Mouse (Mus musculus) colon, adult 2 months (tissue): Measurements from ENCODE around the gene Zdhhc5. TPM values are rescaled to one million over a fixed set of nuclear protein-coding genes. Genes with fewer than 3 reads are reported as not detected.

Experiments
- polyA plus RNA-seq: library from polyadenylated mRNA; depleted of rRNA; stranded (reverse); fragments of >200 nt; gene quantifications from 2 replicates; pipeline ENCODE4 v1.2.3, GENCODE M21; 2012; rRNA removed

Zdhhc5 gene
- 56.0 and 66.9 TPM in 2 replicates for polyA plus RNA-seq

GRCm38 (mm10) chr2:84714811-84715561, at the start of gene Zdhhc5:
Zdhhc5 (minus strand) TSS chr2:84715180.

DNA sequence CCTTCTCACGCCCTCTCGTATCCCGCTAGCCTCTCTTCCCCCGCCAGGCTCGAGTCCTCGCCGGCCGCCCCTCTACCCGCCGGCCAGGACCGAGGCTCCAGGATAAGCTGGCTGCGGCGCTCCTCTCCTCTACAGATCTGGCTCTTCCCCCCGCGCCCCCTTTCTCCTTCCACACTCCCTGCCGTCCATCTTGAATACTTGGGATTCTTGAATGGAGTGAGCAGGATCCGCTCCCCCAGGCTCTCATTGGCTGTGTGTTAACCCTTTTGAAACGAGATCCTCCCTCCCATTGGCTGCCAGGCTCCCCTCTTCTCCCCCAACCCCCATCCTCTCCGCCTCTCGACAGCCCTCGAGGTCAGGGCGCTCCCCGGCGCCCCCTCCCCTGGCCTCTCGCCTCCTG, 28.6 kb upstream of the Zdhhc5 start, which contains the start of gene Gm19426:
Gene Gm19426, minus strand, starts transcription at position 95 of the 400 bp plus-strand sequence.

GRCm38 (mm10) chr2:84733579-84734300, 18.8 kb upstream of the Zdhhc5 start, which contains the start of gene Ypel4:
Ypel4 (plus strand) TSS chr2:84734058.

GRCm38 (mm10) chr2:84727172-84727858, 12.3 kb upstream of the Zdhhc5 start, which contains the start of gene Clp1:
Clp1 (minus strand) TSS chr2:84727350.

GRCm38 (mm10) chr2:84679016-84679415, 36.0 kb downstream of the Zdhhc5 start, which contains the start of gene Tmx2:
Tmx2 (minus strand) TSS chr2:84679140.

GRCm38 (mm10) chr2:84677968-84678880, 36.8 kb downstream of the Zdhhc5 start, which contains the start of the genes Gm28635 and Med19:
Gm28635 (minus strand) TSS chr2:84678041.
Med19 (plus strand) TSS chr2:84678402.

DNA sequence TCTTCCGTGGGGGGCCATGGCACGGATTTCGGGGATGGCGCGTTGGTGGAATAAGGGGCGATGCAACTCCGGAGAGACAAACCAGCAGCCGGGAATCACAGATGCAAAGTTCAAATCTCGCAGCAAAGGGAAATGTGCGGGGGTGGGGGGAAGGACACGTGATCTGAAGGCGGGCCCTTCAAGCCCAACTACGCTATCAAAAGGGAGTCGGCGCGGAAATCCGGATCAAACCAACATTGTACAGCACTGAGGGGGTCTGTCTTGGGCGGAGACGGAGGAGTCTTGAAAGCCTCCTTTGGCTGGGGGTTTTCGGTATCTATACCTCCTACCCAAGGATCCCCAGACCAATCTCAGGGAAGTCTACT, 44.4 kb downstream of the Zdhhc5 start, which contains the start of gene Selenoh:
Gene Selenoh, minus strand, starts transcription at position 202 of the 365 bp plus-strand sequence.

DNA sequence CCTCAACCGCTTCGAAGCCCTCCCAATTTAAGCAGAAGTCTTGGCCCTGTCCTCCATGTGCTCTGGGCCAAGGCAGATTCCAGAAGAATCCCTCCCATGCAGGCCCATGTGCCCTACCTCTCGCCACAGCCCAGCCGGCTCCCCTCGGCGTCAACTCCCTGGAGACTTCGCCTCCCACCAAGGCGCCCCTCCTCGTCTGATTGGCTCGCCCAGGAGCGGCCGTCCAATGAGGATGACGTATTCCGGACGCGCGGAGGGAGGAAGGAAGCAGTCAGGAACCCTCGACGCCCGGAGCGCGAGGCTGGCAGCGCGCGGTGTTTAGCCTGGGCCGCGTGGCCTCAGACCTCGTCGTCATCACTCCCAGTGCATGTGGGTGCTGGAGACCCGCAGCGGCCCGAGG, 56.2 kb downstream of the Zdhhc5 start, which contains the start of gene Btbd18:
Gene Btbd18, plus strand, starts transcription at position 274 of the 400 bp plus-strand sequence.

DNA sequence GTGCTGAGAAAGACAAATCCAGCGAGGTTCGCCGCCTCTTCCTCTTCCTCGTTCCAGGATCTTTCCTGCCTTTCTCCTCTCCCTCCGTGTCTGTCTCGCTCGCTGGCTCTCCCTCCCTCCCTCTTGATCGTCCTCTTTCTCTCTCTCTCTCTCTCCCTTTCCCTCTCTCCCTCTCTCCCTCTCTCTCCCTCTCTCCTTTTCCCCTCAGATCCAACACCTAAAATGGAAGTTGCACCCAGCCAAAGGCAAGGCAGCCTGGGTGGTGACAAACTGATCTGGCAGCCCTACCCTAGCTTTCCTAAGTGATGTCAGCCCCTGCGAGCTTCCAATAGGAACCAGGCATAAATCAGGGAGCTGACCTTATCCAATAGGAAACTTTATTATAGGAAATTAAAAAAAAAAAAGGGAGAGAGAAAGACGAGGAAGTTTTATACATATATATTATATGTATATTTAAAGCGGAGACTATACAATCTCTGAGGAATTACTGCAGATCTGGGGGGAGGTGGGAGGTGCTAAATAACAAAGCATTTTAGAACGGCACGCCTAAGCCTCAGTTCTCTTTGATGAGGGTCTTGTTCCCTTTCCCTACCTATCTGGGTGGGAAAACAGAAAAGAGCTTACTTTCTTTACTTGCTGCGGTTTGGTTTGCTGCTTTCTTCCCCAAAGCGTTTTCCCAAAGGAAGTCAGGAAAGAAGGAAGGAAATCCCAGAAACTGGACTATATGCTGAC, 64.3 kb downstream of the Zdhhc5 start, which contains the start of gene Ctnnd1:
Gene Ctnnd1, minus strand, starts transcription at position 302 of the 732 bp plus-strand sequence.

Other genes starting within 250 kb of the Zdhhc5 start
- 1.5 TPM in 2 replicates for gene Tfpi, start 238.4 kb downstream of the Zdhhc5 start, polyA plus RNA-seq
- 60.4 and 68.6 TPM in 2 replicates for gene Ctnnd1, start 64.4 kb downstream of the Zdhhc5 start, polyA plus RNA-seq
- gene Btbd18, start 56.1 kb downstream of the Zdhhc5 start, polyA plus RNA-seq, result not detected in 2 replicates
- gene Selenoh, start 44.4 kb downstream of the Zdhhc5 start, polyA plus RNA-seq, result 50.5 and 62.5 TPM in 2 replicates
- not detected in 2 replicates for gene Gm28635, start 37.1 kb downstream of the Zdhhc5 start, polyA plus RNA-seq
- 7.0 and 7.1 TPM in 2 replicates for gene Med19, start 36.8 kb downstream of the Zdhhc5 start, polyA plus RNA-seq
- 43.2 and 45.6 TPM in 2 replicates for gene Tmx2, start 36.0 kb downstream of the Zdhhc5 start, polyA plus RNA-seq
- gene Clp1, start 12.2 kb upstream of the Zdhhc5 start, polyA plus RNA-seq, result 6.2 and 6.9 TPM in 2 replicates
- gene Ypel4, start 18.9 kb upstream of the Zdhhc5 start, polyA plus RNA-seq, result 6.1 and 7.2 TPM in 2 replicates
- 0.17 and 0.35 TPM in 2 replicates for gene Gm19426, start 28.5 kb upstream of the Zdhhc5 start, polyA plus RNA-seq
- 227 and 242 TPM in 2 replicates for gene Serping1, start 60.3 kb upstream of the Zdhhc5 start, polyA plus RNA-seq
- 11.1 and 16.7 TPM in 2 replicates for gene Ube2l6, start 83.6 kb upstream of the Zdhhc5 start, polyA plus RNA-seq
- gene Smtnl1, start 107.5 kb upstream of the Zdhhc5 start, polyA plus RNA-seq, result not detected in 2 replicates
- gene Timm10, start 111.8 kb upstream of the Zdhhc5 start, polyA plus RNA-seq, result 28.1 and 31.6 TPM in 2 replicates
- gene Slc43a1, start 123.7 kb upstream of the Zdhhc5 start, polyA plus RNA-seq, result 10.5 and 10.6 TPM in 2 replicates
- 3.2 and 4.2 TPM in 2 replicates for gene Rtn4rl2, start 171.5 kb upstream of the Zdhhc5 start, polyA plus RNA-seq
- 27.0 and 31.9 TPM in 2 replicates for gene Slc43a3, start 221.4 kb upstream of the Zdhhc5 start, polyA plus RNA-seq